Mouse (Mus musculus) gonadal fat pad, adult 2 months (tissue): ENCODE measurements at regions not wholly inside any gene's neighbourhood (a gene's known extent, or its start where the extent isn't known, plus 50 kb on each side); places are given as distances from the start of the nearest gene placed in this dataset.

Source experiments
- DNase-seq: peaks from one replicate; pipeline ENCODE4 v3.0.0-alpha.2; 2012; ENCODE audit warnings: low read depth

DNA sequence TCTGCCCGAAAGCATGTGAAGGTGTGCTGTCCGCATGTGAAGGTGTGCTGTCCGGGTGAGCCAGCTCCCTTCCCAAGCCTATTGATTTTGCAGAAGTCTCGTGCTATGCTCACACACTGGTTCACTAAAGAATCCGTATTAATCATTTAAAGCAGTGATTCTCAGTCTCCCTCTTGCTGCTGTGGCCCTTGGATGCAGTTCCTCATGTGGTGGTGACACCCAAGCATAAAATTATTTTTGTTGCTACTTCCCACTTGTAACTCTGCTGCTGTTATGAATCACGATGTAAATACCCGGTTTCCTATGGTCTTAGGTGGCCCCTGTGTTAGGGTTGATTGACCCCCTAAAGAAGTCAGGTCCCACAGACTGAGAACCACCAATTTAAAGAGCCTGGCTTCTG lies 55.7 kb upstream of the Emb start:
- DNase-seq, result no peak

DNA sequence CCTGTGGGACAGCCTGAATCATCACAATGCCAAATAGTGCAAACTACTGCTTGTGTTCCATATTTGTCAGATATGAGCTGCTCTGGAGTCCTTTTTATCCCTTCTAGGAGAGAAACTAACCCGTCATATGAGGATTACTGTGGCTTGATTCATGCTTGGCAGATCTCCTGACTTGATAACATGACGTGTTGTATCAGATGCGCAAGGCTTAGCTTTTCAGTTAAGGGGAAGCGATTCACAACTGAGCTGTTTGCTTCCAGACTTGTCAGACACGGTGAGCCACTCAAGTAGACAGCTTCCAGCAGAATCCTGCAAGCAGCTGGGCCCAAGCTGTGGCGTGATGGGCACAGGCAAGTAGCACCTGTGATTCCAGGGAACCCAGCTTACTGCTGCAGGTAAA lies 64.5 kb upstream of the Emb start:
- no peak for DNase-seq

DNA sequence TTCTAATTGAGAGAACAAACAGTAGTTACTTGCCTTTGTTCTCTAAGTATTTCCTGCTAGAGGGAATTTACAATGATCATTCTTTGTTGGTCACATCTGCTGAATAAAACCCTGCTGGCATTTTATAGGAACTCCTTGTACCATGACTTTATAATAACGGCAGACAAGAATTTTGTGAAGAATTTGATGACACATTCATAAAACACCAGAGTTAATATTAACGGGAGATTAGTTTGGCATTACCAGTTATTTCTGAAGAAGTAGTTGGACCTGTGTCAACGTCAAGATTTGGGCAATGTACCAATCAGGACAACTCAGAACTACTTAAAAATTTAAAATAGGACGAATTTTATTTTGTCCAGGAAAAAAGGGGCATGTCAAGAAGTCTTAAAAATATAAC lies 65.1 kb upstream of the Emb start:
- no peak for DNase-seq

DNA sequence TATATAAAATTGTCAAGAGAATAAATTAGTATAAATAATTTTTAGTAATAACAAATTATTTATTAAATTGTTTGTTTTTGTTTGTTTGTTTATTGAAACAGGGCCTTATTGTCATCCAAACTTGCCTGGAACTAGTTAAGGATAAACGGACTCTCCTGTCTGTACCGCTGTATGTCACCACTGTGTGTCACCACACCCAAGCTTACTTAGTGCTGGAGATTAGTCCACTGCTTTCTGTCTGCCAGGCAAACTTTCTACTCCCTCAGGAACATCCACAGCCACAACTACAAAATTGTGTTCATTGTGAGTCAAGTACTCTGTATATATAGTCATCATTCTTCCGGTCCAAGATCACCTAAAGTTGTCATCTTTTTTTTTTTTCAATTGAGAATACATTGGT lies 74.0 kb upstream of the Emb start:
- DNase-seq, result no peak

DNA sequence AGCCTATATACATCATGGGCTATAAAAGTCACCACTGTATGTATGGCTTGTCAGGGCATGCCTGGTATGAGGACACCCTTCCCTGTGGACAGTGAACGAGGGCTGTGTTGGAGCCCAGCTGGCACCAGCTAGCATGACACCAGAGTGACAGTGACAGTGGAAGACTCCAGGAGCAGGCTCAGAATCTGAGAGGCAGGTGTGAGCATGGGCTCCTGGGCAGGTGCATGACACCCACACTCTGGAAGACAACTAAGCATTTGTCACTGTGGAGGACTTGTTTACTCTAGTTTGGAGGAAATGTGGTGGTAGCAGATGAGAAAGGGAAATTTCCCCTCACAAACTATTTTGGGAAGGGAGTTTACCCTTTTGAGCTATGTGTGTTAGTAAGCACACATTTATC lies 76.2 kb upstream of the Emb start:
- DNase-seq, result no peak

DNA sequence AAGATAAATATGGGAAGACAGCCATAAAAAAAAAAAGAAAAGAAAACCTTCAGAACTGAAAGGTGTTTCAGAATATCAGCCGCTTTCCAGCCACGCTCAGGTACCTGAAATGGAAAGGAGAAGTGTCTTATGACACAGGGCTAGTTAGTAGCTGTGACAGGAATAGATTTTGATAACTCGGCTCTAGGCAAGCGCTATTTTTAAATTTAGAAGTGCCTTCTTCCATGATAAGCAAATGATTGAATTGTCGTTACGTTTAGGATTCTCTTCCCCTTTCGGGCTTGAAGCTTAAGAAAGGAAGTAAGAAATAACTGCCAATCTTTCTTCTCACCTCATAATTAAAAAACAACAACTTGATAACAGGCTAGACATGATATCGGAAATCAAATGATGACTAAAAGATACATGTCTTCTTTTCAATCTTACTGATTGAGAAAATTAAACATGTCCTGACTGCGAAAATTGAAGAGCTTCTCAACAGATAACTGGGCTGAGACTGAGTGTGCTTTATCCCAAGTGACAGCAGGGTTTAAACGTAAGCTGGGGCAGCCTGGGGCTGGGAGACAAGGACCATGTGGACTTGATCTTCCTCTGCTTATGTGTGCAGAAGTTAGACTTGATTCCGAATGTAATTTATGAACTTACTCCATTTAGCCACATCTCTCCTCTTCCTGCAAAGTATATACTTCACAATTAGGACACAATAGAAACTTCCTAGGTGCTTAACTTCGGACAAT lies 80.4 kb upstream of the Emb start:
- no peak for DNase-seq

DNA sequence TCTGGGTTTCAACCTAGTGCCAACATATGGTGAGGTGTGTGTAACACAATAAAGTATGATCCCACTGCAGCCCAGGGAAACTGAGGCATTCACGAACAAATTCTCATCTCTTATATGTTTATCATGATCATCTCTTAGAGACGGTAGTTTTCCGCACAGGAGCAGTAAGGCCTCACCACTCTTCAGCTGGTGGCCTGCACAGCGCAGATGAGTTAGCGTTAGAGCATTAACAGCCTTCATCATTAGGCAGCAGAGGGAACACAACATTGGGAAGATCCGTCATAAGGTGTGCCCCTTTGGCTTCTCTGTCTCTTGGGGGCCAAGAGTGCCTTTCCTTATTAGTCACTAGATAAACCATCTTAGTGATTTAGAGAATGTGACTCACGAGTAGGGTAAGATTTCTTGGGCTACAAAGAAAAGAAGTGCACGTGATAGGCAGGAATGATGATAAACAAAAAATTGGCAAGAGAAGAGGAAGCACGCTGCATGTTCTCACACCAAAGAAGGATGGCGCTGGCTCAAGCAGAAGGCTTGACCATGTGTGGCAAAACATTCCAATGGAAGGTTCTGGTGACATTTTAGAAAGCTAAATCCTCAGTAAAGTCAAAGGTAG lies 81.1 kb upstream of the Emb start:
- DNase-seq, result no peak

DNA sequence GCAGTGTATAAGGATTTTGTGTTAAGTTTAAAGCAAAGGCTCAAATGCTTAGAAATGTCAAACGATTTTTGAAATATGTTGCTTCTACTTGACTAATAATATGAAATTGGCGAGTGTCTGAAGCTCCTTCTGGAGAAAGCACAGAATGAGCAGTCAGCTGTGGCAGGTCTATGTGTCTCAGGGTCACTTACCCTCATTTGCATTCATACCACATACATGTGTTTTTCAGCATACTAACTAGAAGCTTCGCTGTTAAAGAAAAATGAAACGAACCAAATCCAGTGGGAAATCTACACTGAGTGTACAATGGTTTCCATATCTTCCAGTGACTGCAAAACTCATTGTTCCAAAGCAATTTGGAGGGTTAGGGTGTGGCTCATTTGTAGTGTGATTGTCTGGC lies 88.7 kb upstream of the Emb start:
- DNase-seq, result no peak

DNA sequence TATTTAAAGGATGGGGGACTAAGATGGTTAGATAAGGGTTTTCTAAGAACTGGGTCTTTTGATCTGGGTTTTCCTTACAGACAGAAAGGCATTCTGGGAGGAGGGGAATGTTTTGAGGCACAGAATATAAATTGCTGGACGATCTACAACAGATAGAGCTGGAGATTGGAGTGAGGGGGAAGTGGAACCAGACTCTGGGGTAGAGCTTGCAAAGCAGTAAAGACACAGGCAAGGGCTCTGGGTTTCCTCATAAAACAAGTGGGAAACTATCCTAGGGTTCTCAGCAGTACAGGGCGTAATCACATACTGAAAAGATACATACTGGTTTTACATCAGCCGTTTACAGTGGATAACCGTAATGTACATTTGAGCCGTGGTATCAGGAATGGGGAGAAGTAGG lies 89.5 kb upstream of the Parp8 start:
- no peak for DNase-seq

DNA sequence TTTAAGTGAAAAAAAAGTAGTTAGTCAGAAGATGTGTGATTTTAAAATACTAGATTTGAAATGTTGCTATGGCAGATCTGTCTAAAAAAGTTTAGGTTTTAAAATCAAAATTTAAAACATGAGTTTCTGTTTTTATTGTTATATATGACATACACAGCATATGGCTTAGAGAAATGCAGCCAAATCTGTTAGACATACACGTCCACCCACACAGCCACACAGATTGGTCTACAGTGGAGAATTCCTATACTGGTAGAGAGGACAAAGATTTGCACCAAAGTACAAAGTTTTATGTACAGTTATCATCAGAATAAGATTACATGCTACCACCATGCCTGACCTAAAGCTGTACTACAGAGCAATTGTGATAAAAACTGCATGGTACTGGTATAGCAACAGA lies 87.1 kb upstream of the Parp8 start:
- DNase-seq, result no peak

DNA sequence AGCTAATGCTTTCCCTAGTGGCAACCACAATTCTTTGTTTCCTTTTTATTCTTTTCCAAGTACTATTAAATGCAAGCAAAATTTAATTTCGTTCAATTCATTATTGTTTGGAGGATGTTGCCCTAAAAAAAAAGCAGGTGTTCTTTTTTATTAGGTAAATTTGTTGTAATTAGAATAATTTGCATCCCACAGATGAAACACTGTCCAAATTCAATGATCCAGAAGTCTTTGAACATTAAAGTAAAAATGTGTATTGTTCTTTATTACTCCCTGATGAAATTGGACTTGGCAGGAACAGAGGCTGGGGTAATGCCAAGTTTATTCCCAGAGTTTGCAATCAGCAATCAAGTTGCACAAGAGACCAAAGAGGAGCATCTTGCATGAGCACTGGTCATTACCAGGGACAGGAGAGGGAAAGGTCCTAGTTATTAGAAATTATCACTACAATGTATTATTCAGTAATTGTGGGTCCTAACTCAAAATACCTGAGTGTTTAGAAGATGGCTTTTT lies 79.9 kb upstream of the Parp8 start:
- DNase-seq, result peak; percentile 58

DNA sequence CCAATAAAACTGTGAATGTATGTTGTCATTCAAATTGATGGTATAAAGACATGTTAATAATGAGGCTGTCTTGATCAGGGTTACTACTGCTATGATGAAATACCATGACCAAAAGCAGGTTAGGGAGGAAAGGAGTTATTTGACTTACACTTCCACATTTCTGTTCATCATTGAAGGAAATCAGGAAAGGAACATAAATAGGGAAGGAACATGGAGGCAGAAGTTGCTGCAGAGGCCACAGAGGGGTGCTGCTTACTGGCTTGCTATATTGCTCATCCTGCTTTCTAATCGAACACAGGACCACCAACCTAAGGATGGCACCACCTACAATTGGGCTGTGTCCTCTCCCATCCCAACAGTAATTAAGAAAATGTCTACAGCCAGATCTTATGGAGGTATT lies 69.4 kb upstream of the Parp8 start:
- DNase-seq, result no peak

DNA sequence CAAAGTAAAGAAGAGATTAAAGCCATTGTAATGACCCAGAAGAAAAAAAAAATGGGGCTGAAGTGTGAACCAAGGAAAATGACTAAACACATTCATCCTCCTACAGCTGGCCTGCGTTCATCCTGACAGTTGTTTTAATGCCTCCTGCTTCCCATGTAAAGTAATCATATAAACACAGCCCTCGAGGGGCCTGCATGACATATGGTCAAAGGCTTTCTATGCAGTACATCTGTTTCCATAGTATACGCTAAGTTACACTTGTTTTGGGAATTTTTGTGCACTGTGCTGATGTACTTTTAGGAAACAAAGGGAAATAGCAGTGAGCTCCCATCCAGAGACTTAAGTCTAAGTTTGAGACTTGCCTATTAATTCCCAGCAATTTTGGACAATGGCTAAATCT lies 63.3 kb upstream of the Parp8 start:
- no peak for DNase-seq

DNA sequence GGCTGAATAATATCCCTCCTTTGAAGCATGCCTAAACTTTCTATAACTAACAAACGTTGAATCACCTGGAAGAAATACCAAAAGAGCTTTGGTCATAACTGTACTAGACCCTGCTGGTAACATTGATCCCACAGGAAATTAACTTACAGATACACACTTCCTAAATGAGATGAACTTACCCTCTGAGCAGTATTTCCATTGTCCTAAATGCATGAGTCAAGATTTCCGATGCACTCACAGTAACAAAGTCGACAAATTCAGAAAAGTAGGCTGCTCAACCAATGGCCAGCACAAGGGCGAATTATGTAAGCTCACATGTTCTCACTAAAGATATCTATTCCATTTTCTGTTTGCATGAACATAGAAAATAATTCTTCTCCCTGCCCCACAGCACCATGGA lies 57.4 kb upstream of the Parp8 start:
- DNase-seq, result no peak

DNA sequence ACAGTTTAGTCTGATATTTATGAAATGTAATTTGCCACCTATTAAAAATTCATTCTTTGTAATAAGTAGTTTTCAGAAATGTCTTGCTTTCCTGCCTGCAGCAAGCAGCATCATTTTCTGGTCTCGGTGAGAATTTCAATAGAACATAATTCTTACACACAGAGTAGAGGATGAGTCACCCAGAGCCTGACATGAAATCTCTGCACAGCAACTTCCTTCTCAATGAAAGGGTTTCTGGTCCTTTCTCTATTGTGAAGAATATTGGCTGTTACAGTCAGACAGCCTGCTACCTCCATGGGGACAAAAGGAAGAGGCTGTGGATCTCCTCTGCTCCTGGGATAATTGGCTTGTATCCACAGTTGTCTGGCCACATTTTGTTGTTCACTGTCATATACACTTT lies 54.0 kb upstream of the Parp8 start:
- no peak for DNase-seq
